Mouse (Mus musculus) embryo, embryonic 9.5 days (tissue): Measurements from ENCODE around the gene Igtp.
"Not testable (repeated sequence)": the region's sequence is repeated elsewhere in the genome, so short reads cannot be mapped to it uniquely, and the experiment has no call there.

Experiments
- DNase-seq: peaks from one replicate; pipeline ENCODE4 v3.0.0-alpha.2; 2017; ENCODE audit errors: extremely low spot score

Igtp gene

DNA sequence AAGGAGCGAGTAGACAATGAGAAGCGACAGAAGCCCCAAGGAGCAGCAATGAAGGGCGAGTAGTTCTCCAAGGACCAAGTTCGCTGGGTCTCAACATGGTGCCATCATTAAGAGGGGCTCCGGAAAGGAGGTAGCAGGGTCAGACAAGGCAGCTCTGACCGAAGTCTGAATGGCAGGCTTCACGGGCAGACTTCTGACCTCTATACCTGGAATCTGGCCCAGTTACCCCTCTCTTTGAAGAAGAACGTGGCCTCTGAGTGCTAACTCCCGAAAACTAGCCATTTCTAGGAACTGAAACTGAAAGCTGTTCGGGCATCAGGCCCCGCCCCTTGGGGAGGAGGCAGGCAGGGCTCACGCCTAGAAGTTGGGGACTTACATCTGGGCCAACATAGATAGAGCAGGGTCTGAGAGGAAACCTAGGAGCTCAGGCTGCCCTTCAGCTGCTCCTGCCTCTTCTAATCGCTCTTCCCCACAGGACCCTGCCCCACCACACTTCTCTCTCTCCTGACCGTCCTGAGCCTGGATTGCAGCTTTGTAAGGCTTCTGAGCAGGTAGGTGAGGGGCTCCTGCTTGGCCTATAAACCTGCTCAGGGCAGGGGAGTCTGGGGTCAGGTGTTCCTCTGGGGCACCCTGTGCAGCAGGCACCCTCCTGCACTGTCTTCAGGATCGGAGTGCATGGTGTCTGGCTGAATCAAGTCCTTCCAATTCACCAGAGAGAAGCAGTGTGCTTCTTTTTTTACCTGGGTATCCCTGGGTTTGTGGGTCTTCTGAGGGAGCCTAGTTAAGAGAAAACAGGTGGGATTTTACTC is at the start of gene Igtp, which contains the start of gene Irgm2:
Gene Igtp (plus strand): TSS at position 328 of the 809 bp plus-strand sequence.
Gene Irgm2 (plus strand): TSS at position 390 of the 809 bp plus-strand sequence.
- peak; percentile 46 for DNase-seq

DNA sequence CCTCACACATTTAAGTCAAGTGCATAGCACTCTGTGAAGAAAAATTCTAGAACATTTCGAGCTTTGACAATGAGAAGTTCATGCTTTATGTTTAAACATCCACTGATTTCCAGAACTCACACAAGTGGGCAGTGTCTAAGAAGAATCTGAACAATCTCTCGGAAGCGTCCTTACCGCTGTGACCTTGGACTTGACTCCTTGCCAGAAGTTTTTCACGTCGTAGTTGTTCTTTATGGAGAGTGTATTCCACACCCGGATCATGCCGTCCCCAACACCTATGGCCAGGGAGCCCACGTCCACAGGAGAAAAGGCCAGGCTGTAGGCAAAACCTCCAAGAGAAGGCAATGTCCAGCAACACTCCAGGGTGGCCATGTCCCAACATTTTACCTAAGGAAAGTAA is 43.9 kb upstream of the Igtp start:
- DNase-seq: no peak

DNA sequence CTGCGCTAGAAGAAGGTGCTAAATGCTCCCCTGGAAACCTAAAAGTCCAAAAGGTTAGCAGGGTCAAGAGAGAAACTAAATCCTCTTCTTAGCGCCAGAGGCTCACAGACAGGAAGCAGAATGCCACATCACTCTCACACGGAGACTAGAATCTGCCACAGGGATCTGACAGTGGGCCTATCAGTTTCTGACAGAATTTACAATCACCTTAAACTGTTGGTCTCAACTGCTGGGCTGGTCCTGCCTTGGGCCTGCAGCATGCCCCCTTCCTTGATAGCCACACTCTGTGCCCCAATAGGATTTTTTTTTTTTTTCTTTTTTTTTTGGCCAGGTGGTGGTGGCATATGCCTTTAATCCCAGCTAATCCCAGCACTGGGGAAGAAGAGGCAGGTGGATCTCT is 42.5 kb upstream of the Igtp start:
- DNase-seq: no peak

- no peak for DNase-seq
Observed at GRCm38 (mm10) chr11:58165072-58165471, 34.3 kb upstream of the Igtp start.

- DNase-seq: no peak
Observed at GRCm38 (mm10) chr11:58167822-58168166, 31.6 kb upstream of the Igtp start.

DNA sequence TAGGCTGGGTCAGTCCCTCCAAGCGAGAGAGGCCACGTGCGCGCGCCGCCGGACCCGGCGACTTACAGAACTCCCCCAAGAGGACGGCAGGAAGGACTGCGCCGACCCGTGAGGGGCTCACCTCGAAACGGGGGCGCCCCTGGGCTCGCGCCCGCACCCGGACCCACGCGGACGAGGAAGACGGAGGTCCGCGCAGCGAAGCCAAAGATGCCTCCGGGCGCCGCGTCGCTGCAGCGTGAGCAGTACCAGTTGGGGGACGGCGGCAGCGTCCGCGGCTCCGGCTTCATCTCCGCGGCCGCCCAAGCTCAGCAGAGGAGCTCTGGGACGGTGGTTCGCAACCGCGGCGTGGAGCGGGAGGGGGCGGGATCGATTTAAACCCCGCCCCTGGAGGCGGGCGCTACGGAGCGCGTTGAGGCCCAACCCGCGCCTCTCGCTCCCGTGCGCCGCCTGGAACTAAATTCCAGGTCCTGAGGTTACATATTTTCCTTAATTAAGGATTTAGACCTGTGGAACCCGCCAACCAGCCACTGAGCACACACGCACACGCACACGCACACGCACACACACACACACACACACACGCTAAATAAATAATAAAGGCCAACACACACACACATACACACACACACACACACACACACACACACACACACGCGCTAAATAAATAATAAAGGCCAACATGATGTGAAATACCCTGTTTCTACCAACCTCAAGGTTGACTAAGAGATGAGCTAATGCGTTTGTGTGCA is 31.0 kb upstream of the Igtp start, which contains the start of gene Gemin5:
Gene Gemin5 (minus strand): TSS at position 373 of the 749 bp plus-strand sequence.
- peak; percentile 90 for DNase-seq

DNA sequence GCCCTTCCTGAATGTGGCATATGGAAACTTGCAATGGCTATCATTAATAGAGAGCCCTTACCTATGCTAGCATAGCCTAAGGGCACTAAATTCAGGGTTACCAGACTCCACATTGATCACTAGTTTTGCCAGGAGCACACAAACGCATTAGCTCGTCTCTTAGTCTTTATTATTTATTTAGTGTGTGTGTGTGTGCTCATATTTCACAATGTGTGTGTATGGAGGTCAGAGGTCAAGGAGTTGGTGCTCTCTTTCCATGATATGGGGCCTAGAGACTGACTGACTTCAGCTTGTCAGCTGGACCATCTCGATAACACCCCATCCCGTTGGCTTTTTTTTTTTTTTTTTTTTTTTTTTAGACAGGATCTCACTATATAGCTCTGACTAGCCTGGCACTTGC is 29.7 kb upstream of the Igtp start:
- no peak for DNase-seq

GRCm38 (mm10) chr11:58171459-58172091 is 27.8 kb upstream of the Igtp start, which contains the start of gene Mrpl22:
TSS of gene Mrpl22 (plus strand) at chr11:58171661.
- peak; percentile 95 for DNase-seq

DNA sequence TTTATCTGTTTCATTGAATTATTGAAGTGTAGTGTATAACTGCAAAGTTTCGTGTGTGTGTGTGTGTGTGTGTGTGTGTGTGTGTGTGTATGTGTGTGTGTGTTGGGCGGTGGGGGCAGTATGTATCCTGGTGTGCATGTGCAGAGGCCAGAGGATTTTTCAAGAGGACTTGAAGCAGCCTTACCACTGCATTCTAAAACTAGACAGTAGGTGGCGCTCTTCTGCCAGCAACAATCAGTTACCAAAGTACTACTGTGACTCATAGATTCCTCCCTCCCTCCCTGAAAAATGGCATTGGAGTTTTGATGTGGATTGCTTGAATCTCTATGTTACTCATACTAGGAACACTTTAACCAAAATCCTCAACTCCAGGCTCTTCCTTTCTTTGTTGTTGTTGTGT is 19.8 kb upstream of the Igtp start:
- DNase-seq: peak; percentile 75

DNA sequence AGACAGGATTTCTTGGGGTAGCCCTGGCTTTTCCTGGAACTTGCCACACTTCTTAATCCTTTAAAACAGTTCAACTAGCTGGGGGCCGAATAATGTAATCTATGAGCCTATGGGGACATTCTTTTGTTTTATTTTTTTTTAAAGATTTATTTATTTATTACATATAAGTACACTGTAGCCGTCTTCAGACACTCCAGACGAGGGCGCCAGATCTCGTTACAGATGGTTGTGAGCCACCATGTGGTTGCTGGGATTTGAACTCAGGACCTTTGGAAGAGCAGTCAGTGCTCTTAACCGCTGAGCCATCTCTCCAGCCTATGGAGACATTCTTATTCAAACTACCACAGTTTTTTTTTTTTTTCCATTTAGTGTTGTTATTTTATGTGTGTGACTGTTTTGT is 19.4 kb upstream of the Igtp start:
- not testable (repeated sequence) for DNase-seq

GRCm38 (mm10) chr11:58180756-58181155 is 18.6 kb upstream of the Igtp start:
- DNase-seq: no peak

DNA sequence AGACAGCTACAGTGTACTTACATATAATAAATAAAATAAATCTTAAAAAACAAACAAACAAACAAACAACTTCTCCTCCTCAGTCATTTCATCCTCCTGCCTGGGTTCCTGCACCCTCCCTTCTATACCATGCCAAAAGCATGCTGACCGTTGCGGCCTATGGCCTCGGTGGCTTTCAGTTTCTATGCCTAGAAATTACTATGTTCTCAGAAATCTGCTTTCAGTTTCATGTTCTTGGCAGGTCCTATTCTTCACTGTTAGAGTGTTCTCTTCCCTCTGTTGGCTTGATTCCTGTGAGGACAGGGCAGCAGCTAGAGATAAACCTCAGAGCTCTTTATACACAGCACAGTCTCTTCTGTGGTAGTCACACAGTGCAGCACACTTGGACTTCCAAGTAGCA is 15.8 kb upstream of the Igtp start:
- DNase-seq: no peak

GRCm38 (mm10) chr11:58189675-58190074 is 9.7 kb upstream of the Igtp start:
- no peak for DNase-seq

DNA sequence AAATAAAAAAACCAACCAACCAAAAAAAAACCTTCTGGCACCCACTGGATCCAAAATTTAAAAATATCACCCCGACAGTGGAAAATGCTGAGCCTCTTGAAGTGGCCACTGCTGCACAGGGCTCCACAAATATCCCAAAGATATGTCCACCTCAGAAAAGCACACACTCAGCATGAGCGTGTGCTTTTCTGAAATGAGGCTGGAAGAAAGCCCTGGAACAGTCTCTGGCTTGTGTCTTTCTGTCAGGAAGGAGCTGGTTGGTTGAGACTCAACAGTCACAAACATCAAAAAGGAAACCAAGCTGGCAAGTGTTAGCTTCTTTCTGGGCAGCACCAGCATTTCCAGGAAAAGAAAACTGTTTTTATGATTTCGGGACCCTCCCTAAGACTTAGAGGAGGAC is 6.0 kb upstream of the Igtp start:
- no peak for DNase-seq

- DNase-seq: peak; percentile 35
Observed at GRCm38 (mm10) chr11:58193860-58194520, 5.4 kb upstream of the Igtp start.

GRCm38 (mm10) chr11:58198663-58199062 is 693 bp upstream of the Igtp start:
- no peak for DNase-seq

DNA sequence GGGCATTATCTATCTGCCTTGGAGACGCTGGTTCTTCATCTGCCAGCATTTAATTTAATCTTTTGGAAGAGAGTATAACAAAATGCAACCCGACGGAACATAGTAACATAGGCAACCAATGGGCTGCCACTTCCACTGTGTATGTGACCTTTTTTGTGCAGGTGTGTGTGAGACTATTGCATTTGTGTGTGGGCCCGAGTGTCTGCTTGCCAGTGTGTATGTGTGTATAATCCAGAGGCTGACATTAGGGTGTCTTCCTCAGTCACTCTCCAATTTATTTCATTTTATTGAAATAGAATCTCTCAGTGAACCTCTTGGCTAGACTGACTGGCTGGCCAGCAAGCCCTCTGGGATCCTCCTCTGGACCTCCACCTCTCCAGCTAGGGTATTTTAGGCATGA is 870 bp downstream of the Igtp start:
- no peak for DNase-seq

DNA sequence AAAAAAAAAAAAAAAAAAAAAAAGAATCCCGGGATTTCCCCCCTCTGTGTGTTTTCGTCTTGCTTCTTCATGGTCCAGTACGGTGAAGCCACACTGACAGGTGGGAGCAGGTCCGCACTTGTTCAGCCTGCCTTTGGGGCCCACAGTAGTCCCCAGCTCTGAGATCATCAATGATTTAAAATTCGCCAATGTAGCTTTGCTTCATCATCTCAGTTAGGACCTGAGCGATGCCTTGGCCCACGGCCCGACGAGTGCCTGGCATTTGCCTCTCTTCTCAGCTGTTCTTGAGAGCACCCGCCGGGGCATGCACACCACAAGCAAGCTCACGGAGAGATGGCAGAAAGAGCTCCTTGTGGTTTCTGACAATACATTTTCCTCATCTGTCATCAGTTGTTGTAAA is 1.7 kb downstream of the Igtp start:
- DNase-seq: no peak

DNA sequence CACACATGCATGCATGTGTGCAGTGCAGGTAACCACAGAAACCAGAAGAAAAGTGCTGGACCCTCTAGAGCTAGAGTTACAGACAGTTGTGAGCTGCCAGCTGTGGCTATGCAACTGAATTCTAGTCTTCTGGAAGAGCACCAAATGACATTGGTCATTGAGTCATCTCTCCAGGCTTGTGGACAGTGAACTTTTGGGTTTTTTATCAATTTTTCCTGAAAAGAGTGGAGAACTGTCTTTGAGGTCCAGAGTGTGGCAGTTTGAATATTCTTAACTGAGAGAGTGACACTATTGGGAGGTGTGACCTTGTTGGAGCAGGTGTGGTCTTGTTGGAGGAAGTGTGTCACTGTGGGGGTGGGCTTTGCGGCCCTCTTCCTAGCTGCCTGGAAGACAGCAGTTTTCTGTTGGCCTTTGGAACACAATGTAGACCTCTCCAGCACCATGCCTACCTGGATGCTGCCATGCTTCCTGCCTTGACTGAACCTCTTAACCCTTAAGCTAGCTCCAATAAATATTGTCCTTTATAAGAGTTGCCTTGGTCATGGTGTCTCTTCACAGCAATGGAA is 11.0 kb downstream of the Igtp start:
- no peak for DNase-seq

DNA sequence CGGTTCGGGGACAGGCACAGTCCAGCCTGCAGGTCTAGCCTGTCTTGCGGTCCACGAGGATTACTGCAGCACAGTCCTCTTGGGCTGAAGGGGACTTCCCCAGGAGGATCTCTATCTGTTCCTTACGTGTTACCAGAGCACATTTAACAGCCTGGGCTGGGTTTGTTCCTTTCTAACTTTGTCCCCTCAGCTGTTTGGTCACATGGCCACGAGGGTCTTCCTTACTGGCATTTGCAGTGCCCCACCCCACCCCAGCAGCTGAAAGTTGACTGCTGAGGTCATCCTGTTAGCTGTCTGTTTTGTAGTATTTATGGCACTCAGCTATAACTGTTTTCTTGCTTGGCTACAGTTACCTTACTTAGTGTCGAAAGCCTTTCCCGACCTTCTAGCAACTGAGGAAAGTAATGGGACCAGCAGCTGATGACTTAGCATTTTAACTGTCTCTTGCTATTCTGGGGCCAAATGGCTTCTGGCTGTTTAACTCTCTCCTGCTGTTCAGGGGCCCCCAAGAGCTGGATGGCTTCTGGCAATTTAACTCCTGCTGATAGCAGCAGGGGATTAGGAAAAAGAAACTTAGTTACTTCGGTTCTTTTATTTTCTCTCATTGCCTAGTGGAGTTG is 11.8 kb downstream of the Igtp start:
- peak; percentile 12 for DNase-seq

DNA sequence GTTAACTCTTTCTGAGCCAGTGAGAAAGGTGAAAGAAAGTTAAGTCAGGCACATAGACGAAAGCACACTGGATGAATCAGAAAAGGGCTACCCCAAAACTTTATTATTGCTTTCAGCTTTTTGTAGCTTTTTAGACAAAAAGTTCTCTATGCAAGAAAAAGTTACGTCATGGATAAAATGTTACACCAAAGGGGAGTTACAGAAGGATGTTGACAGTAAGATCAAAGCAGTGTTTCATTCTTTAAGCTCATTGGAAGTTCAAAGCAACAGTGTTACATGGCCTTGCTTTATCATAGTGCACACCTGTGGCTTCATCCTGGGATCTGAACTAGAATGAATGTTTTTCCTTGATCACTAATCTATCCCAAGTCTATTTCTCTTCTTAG is 12.3 kb downstream of the Igtp start:
- DNase-seq: no peak
